Mouse (Mus musculus) megakaryocyte, embryonic 14.5 days (primary cell): Measurements from ENCODE around the gene Fcho2. TPM values are rescaled to one million over a fixed set of nuclear protein-coding genes. Genes with fewer than 3 reads are reported as not detected.
A peak's percentile ranks its signal among the peaks of the same experiment; 100 is the strongest.

Experiments used
- H3K27me3 ChIP-seq: replicated peaks from 2 replicates; pipeline ENCODE3; 2012; ENCODE audit warnings: inconsistent platforms
- H3K36me3 ChIP-seq: replicated peaks from 2 replicates; pipeline ENCODE3; 2012; ENCODE audit warnings: low read length, inconsistent platforms, mixed read lengths
- H3K4me1 ChIP-seq: 2 replicates; pipeline ENCODE4 v1.6.1; 2012; ENCODE audit warnings: inconsistent platforms
- H3K4me3 ChIP-seq: replicated peaks from 2 replicates; pipeline ENCODE3; 2012; ENCODE audit warnings: moderate library complexity, mild to moderate bottlenecking, inconsistent platforms
- H3K9me3 ChIP-seq: 2 replicates; pipeline ENCODE4 v1.6.1; 2012; ENCODE audit warnings: inconsistent platforms
- FLI1 ChIP-seq: IDR thresholded peaks from 2 replicates; pipeline ENCODE4 v1.6.1; 2012; ENCODE audit warnings: low read length, inconsistent platforms, mixed read lengths
- GATA1 ChIP-seq: IDR thresholded peaks from 3 replicates; pipeline ENCODE4 v1.6.1; 2012; ENCODE audit warnings: mixed read lengths, low read length, inconsistent platforms, borderline replicate concordance
- polyA plus RNA-seq: library from polyadenylated mRNA; stranded (reverse); fragments of >175 nt; gene quantifications from 2 replicates; pipeline ENCODE4 v1.2.3, GENCODE M21; 2012; ENCODE audit warnings: low replicate concordance; ENCODE audit not compliant: insufficient read depth

Fcho2 gene
- polyA plus RNA-seq, 1 experiment: 0.39 TPM

DNA sequence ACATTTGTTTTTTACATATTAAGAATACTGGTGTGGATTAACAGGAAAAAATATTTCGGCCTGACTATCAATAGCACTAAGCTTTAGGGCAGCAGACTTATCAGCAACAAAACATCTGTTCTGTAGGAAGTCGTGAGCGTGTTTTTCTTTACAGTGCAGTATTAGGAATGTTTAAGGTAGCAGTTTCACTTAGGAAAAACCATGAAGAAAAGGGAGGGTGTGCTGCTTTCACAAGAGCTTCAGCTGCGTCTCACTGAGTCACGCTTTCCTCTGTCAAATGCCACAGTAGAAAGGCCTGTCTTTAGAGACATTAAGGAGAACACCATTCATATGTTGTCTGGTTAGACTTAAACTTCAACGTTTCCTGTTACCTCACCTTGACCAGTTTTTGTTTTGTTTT, 5.1 kb downstream of the Fcho2 start:
- no peak for TF ChIP-seq FLI1
- TF ChIP-seq GATA1: no peak
- no peaks in the 10 kb centered on the region for H3K27me3 ChIP-seq
- peaks cover 42% of the 10 kb centered on the region for H3K4me1 ChIP-seq
- peak overlapping the region; percentile 87 for H3K4me3 ChIP-seq
- no peaks in the 10 kb centered on the region for H3K9me3 ChIP-seq
- H3K36me3 ChIP-seq: peaks cover 2% of the 10 kb centered on the region

DNA sequence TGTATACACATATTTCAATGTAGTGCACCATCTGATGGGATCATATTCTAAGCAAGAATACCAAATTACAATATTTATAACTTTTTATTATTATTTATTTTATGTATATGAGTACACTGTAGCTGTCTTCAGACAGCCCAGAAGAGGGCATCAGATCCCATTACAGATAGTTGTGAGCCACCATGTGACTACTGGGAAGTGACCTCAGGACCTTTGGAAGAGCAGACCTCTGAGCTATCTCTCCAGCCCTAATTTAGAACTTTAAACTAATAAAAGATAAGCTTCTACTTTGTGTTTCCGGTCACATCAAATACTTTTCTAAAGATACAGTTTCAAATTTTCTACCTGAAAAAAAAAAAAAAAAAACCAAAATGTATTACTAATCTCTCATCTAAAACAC, 6.2 kb downstream of the Fcho2 start:
- H3K36me3 ChIP-seq: peaks cover 5% of the 10 kb centered on the region
- no peaks in the 10 kb centered on the region for H3K27me3 ChIP-seq
- peaks cover 53% of the 10 kb centered on the region for H3K4me1 ChIP-seq
- H3K9me3 ChIP-seq: no peaks in the 10 kb centered on the region
- TF ChIP-seq FLI1 (no peak), GATA1 (no peak)
- no peak overlapping the region for H3K4me3 ChIP-seq

DNA sequence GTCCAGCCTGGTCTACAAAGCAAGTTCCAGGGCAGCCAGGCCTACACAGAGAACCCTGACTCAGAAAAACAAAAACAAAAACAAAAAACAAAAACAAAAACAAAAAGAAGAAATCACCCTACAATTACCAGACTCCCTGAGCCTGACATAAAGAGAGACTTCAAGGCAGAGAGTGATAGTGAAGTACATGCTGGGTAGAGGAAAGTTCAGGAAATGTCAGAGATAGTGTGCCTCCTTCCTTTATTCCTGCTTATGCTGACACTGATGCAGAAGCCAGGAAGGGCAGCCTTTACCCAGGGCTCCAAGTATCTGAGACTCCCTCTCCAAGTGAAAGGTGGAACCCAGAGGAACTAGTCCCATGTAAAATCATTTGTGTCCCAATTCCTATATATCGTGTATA, 10.8 kb downstream of the Fcho2 start:
- H3K9me3 ChIP-seq: peaks cover 9% of the 10 kb centered on the region; the same call in 1 of the 2 replicates
- peak overlapping the region; percentile 33 for H3K4me3 ChIP-seq
- H3K36me3 ChIP-seq: peaks cover 34% of the 10 kb centered on the region
- TF ChIP-seq FLI1 (no peak), GATA1 (no peak)
- H3K27me3 ChIP-seq: no peaks in the 10 kb centered on the region
- peaks cover 54% of the 10 kb centered on the region for H3K4me1 ChIP-seq

DNA sequence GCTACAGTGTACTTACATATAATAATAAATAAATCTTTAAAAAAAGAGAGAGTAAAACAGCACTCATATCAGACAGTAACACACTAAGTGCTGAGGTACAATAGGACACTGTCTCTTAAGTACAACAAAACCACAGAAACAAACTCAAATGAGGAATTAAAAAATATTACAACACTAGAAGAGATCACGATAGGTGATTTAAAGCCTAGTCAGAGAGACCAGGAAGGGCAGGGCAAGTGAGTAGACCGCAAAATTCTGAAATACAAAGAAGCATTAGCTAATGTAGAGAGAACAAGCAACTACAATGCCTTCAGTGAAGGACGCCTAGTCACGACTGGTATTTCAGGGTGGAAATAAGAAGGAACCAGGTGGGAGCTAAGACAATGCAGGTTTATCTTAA, 11.6 kb downstream of the Fcho2 start:
- TF ChIP-seq FLI1 (no peak), GATA1 (no peak)
- peak overlapping the region; percentile 71 for H3K4me3 ChIP-seq
- peaks cover 41% of the 10 kb centered on the region for H3K36me3 ChIP-seq
- H3K9me3 ChIP-seq: peaks cover 9% of the 10 kb centered on the region; the same call in 1 of the 2 replicates
- peaks cover 59% of the 10 kb centered on the region for H3K4me1 ChIP-seq
- no peaks in the 10 kb centered on the region for H3K27me3 ChIP-seq

DNA sequence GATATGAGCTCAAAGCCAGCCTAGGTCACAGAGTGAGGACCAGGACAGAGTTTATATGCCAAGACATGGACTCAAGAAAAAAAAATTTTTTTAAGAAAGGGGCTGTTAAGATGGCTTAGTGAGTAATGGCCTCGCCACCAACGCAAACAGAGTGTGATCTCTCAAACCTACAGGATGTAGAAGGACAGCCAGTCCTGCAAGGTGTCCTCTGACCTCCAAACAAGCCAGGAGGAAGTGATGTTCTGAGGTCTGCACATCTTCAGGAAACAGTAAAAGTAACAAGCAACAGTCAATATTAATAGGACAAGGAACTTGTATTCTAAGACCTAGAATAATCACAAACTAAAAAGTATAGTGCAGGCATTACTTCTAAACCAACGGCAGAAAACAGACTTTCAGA, 12.3 kb downstream of the Fcho2 start:
- Histone ChIP-seq H3K9me3 (peaks cover 9% of the 10 kb centered on the region; the same call in 1 of the 2 replicates), H3K4me3 (no peak overlapping the region), H3K36me3 (peaks cover 46% of the 10 kb centered on the region), H3K4me1 (peaks cover 56% of the 10 kb centered on the region), H3K27me3 (no peaks in the 10 kb centered on the region)
- no peak for TF ChIP-seq GATA1
- TF ChIP-seq FLI1: no peak

DNA sequence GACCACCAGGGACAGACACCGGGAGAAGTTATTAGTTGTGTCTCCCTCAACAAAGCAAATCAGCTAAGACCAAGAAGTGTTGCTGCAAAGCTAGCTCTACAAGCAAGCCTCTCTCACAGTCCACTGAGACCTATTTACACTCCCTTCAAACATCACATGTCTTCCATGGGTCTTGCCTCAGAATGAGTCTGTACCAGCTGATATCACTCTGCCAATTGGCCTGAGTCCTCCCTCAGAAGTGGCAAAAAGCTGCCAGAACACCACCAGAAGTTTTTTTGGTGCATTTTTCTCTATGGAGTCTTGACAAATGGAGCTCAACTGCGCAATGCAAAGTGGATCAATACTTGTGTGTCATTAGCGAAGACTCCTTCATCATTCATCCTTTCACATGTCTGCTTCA, 19.7 kb downstream of the Fcho2 start:
- no peak for TF ChIP-seq GATA1
- TF ChIP-seq FLI1: no peak
- Histone ChIP-seq H3K36me3 (peaks cover 61% of the 10 kb centered on the region), H3K9me3 (peaks cover 5% of the 10 kb centered on the region; the same call in 1 of the 2 replicates), H3K4me1 (peaks cover 32% of the 10 kb centered on the region), H3K4me3 (no peak overlapping the region), H3K27me3 (no peaks in the 10 kb centered on the region)

DNA sequence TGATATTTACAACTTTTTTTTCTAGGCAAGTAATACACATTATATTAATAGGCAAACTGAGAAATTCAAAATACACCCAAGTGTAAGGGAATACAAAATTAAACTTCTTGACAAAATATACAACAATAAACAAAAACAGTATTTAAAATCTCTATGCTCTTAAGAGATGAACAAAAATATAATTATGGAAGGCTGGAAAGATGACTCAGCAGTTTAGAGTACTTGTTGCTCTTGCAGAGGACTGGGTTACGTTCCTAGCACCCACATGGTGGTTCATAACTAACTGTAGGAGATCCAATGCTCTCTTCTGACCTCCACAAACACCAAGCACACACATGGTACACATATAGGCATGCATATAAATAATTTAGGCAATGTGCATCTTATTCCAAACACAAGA, 22.4 kb downstream of the Fcho2 start:
- Histone ChIP-seq H3K9me3 (no peaks in the 10 kb centered on the region), H3K4me1 (peaks cover 20% of the 10 kb centered on the region), H3K27me3 (no peaks in the 10 kb centered on the region), H3K36me3 (peaks cover 51% of the 10 kb centered on the region), H3K4me3 (no peak overlapping the region)
- TF ChIP-seq GATA1 (no peak), FLI1 (no peak)

DNA sequence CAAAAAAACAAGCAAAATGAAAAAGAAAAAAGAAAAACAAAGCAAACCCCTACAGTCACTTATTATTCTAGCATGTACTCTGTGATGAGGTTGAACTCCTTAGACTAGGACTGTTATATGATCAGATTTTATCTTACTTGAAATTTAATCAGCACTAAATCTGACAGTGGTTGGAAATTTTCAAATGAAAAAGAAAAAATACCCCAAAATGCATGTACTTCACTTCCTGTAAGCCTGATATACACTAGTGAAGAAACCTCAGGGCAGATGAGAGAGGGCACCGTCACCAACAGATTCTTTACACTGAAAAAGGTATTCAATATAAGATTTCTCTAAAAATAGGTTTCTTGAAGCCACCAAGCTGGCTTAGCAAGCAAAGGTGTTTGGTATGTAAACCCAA, 23.6 kb downstream of the Fcho2 start:
- TF ChIP-seq GATA1 (no peak), FLI1 (no peak)
- Histone ChIP-seq H3K4me3 (no peak overlapping the region), H3K27me3 (no peaks in the 10 kb centered on the region), H3K9me3 (no peaks in the 10 kb centered on the region), H3K4me1 (peaks cover 30% of the 10 kb centered on the region), H3K36me3 (peaks cover 51% of the 10 kb centered on the region)

DNA sequence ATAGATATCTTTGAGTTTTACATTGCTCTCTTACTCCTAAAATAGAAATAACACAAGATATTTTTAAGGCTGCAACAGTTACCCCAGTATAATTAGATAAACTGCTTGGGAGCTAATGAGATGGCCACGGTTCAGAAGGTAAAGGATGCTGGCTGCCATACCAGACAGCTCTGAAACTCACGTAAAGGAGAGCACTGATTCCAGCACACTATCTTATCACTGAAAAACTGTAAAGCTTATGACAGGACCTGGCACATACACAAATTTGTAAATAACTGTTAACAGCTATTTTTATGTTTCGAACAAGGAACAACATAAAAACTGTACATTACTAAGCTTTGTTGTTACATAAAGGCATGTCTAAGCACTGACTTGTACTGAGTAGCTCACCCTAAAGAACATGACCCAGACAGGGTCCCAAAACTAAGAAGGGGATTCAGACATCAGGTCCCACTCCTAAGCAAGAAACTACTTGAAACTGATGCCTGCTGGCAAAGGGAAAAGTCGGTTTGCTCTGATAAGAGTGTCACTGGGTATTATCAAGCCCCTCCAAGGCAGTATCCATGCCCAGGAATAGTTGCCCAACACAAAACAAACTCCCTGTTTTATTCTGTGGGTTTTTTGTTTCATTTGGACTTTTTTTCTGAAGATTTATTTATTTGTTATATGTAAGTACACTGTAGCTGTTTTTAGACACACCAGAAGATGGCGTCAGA, 28.1 kb downstream of the Fcho2 start:
- Histone ChIP-seq H3K27me3 (no peaks in the 10 kb centered on the region), H3K4me3 (no peak overlapping the region), H3K4me1 (peaks cover 20% of the 10 kb centered on the region; the same call in 1 of the 2 replicates)

DNA sequence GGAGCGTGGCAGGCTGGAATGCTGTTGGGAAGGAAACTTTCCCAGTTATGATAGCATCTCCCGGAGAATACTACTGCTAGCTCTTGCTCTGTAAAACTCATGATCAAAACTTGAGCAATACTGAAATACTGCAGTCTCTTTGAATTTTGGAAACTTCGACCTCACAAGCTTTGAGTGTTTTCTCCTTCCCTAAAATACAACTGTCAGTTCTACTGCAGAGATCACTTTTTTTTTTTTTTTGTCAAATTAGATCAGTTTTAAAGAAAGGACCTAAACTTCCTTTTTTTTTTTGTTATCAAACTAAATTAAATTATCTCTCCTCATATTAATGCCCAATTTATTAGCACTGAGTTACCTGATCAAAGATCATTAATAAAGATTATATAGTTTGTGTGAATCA, 37.3 kb downstream of the Fcho2 start:
- Histone ChIP-seq H3K9me3 (no peaks in the 10 kb centered on the region), H3K4me1 (peaks cover 7% of the 10 kb centered on the region; the same call in 1 of the 2 replicates), H3K36me3 (peaks cover 75% of the 10 kb centered on the region), H3K4me3 (no peak overlapping the region), H3K27me3 (no peaks in the 10 kb centered on the region)
- TF ChIP-seq GATA1 (no peak), FLI1 (no peak)

More for the DNA sequence above, 28.1 kb downstream of the Fcho2 start:
- H3K36me3 ChIP-seq: peaks cover 63% of the 10 kb centered on the region
- H3K9me3 ChIP-seq: no peaks in the 10 kb centered on the region
- TF ChIP-seq GATA1 (no peak), FLI1 (no peak)

DNA sequence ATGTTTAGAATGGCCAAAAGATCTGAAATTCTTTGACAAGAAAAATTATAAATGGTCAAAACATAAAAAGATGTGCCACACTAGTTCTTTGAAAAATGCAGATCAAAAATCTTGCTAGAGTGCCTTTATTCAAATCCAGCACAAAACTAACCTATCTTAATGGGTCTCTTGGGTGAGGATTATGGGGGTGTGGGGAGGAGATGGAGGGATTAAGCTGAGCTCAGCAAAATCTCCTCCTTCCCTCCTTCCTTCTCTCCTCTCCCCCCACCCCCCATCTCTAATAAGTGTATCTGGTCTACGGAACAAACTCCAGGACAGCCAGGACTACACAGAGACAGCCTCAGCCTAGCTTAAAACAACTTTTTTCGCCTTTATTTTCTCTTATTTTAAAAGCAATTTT, 43.8 kb downstream of the Fcho2 start:
- Histone ChIP-seq H3K9me3 (no peaks in the 10 kb centered on the region), H3K27me3 (no peaks in the 10 kb centered on the region), H3K36me3 (peaks cover 32% of the 10 kb centered on the region), H3K4me1 (peaks cover 8% of the 10 kb centered on the region), H3K4me3 (no peak overlapping the region)
- no peak for TF ChIP-seq GATA1
